Mouse (Mus musculus): ENCODE measurements around the gene Zdhhc9.

DNA sequence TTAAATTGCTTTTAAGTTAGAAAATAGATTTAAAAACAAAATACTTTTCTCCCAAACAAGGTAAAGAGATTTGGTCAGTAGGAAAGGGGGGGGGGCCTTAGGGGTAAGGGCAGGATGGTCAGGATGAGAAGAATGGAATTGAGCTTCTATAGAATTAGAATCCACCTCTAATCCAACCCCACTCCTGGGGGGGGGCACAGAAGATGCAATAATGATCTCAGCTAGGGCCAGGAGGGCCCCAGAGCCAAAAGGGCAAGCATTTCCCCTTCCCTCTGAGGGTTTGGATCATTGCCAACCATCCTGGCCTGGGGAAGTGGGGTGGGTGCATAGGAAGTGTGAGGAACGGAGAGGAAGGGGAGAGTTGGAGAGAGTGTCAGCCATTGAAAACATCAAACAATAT is 38.3 kb downstream of the Zdhhc9 start:
- TF ChIP-seq CTCF (IDR thresholded peaks at IDR 0.05) = no peak
- TF ChIP-seq EP300 (IDR thresholded peaks at IDR 0.05) = no peak

All from lung, postnatal 0 days (tissue).